Mouse (Mus musculus) liver, postnatal 0 days (tissue): ENCODE results near the gene Lemd2. TPM values are rescaled to one million over a fixed set of nuclear protein-coding genes. Genes with fewer than 3 reads are reported as not detected.

Experiments used
- ATAC-seq: fragments of 200-750 bp; cut with Nextera tagmentation; 2 replicates; pipeline ENCODE4 v1.8.0; 2017; ENCODE audit warnings: mild to moderate bottlenecking, moderate library complexity
- DNase-seq: peaks from one replicate; pipeline ENCODE4 v3.0.0-alpha.2; 2016
- H3K27ac ChIP-seq: fragments of 300-500 bp; sonication (generic); 2 replicates; pipeline ENCODE4 v1.5.1; 2014; ENCODE audit warnings: antibody characterized with exemption, moderate library complexity, mild to moderate bottlenecking, low read depth
- H3K27me3 ChIP-seq: fragments of 300-500 bp; sonication (generic); 2 replicates; pipeline ENCODE4 v1.6.1; 2014; ENCODE audit warnings: low read length, control low read depth, mixed read lengths; ENCODE audit not compliant: insufficient read depth
- H3K36me3 ChIP-seq: fragments of 300-500 bp; sonication (generic); replicated peaks from 2 replicates; pipeline ENCODE4 v1.6.1; 2014; ENCODE audit warnings: mild to moderate bottlenecking, control low read depth, low read length, moderate library complexity, mixed read lengths; ENCODE audit not compliant: insufficient read depth
- H3K4me1 ChIP-seq: fragments of 300-500 bp; sonication (generic); 2 replicates; pipeline ENCODE4 v1.6.1; 2014; ENCODE audit warnings: antibody characterized with exemption, mild to moderate bottlenecking, control low read depth; ENCODE audit not compliant: insufficient read depth
- H3K4me2 ChIP-seq: fragments of 300-500 bp; sonication (generic); 2 replicates; pipeline ENCODE4 v1.6.1; 2014; ENCODE audit warnings: low read depth, mild to moderate bottlenecking, low read length, moderate library complexity, mixed read lengths
- H3K4me3 ChIP-seq: fragments of 300-500 bp; sonication (generic); 2 replicates; pipeline ENCODE4 v1.5.1; 2014; ENCODE audit warnings: low read depth, low read length
- H3K9ac ChIP-seq: fragments of 300-500 bp; sonication (generic); replicated peaks from 2 replicates; pipeline ENCODE4 v1.6.1; 2014; ENCODE audit warnings: mild to moderate bottlenecking, moderate library complexity
- H3K9me3 ChIP-seq: fragments of 300-500 bp; sonication (generic); 2 replicates; pipeline ENCODE4 v1.6.1; 2016; ENCODE audit warnings: mild to moderate bottlenecking, control low read depth, low read length, mixed read lengths
- CTCF ChIP-seq: sonication (generic); IDR thresholded peaks from 2 replicates; pipeline ENCODE4 v1.5.1; 2016; ENCODE audit warnings: antibody characterized with exemption, low read depth
- EP300 ChIP-seq: IDR thresholded peaks from 2 replicates; pipeline ENCODE4 v1.6.1; 2016; ENCODE audit warnings: antibody characterized with exemption, low read depth, mild to moderate bottlenecking
- WGBS: fragments of 180-500 bp; shearing (Covaris S2); extraction: QIAGEN DNeasy Blood & Tissue Kit; methylation state at CpG from one replicate; pipeline ENCODE4 v1.1.7; 2014; ENCODE audit not compliant: insufficient replicate concordance; 5-methylcytosine and 5-hydroxymethylcytosine counted together
- polyA plus RNA-seq: library from polyadenylated mRNA; unstranded; fragments of >200 nt; fragmentation: Nextera tagmentation; extraction: Ambion mirVana; gene quantifications from 2 replicates; pipeline ENCODE4 v1.2.1, GENCODE M21; 2015

Gene Lemd2
- polyA plus RNA-seq, 1 experiment from 2014 or later = 4.7 TPM

- Histone ChIP-seq H3K4me1 (no peaks in the 10 kb centered on the region), H3K27me3 (no peaks in the 10 kb centered on the region), H3K27ac (no peak overlapping the region), H3K4me2 (no peak overlapping the region), H3K36me3 (no peaks in the 10 kb centered on the region), H3K9me3 (no peaks in the 10 kb centered on the region), H3K4me3 (no peak overlapping the region), H3K9ac (no peak overlapping the region)
- DNase-seq = no peak
- WGBS = 55% methylated on average over 6 of the region's 6 CpGs
- no peak for TF ChIP-seq EP300
- TF ChIP-seq CTCF = no peak
- ATAC-seq = no peak
Observed at GRCm38 (mm10) chr17:27218916-27219315, 14.6 kb upstream of the Lemd2 start.

GRCm38 (mm10) chr17:27218364-27218763 lies 14.1 kb upstream of the Lemd2 start:
- 62% methylated on average over 4 of the region's 8 CpGs for WGBS
- no peak for TF ChIP-seq EP300
- no peak for TF ChIP-seq CTCF
- no peak overlapping the region for H3K9ac ChIP-seq
- no peak for ATAC-seq
- no peak overlapping the region for H3K4me2 ChIP-seq
- no peaks in the 10 kb centered on the region for H3K36me3 ChIP-seq
- H3K9me3 ChIP-seq = no peaks in the 10 kb centered on the region
- no peaks in the 10 kb centered on the region for H3K4me1 ChIP-seq
- no peaks in the 10 kb centered on the region for H3K27me3 ChIP-seq
- DNase-seq = no peak
- no peak overlapping the region for H3K4me3 ChIP-seq
- H3K27ac ChIP-seq = no peak overlapping the region

GRCm38 (mm10) chr17:27212768-27213525 lies 8.7 kb upstream of the Lemd2 start:
- TF ChIP-seq EP300 (no peak), CTCF (peak; percentile 59)
- peak; percentile 48; the same call in 1 of the 2 replicates for ATAC-seq
- no peak overlapping the region for H3K9ac ChIP-seq
- DNase-seq = peak; percentile 57
- H3K36me3 ChIP-seq = no peaks in the 10 kb centered on the region
- H3K4me1 ChIP-seq = peaks cover 3% of the 10 kb centered on the region; the same call in 1 of the 2 replicates
- WGBS = 13% methylated on average over 11 of the region's 11 CpGs
- no peak overlapping the region for H3K4me3 ChIP-seq
- H3K27me3 ChIP-seq = no peaks in the 10 kb centered on the region
- no peak overlapping the region for H3K27ac ChIP-seq
- peak overlapping the region; percentile 38 for H3K4me2 ChIP-seq
- H3K9me3 ChIP-seq = no peaks in the 10 kb centered on the region

GRCm38 (mm10) chr17:27212006-27212405 lies 7.7 kb upstream of the Lemd2 start:
- H3K4me3 ChIP-seq = no peak overlapping the region
- H3K27ac ChIP-seq = no peak overlapping the region
- H3K36me3 ChIP-seq = no peaks in the 10 kb centered on the region
- TF ChIP-seq CTCF (no peak), EP300 (no peak)
- DNase-seq = no peak
- no peaks in the 10 kb centered on the region for H3K27me3 ChIP-seq
- WGBS = 60% methylated on average over 6 of the region's 6 CpGs
- H3K4me2 ChIP-seq = no peak overlapping the region
- peaks cover 3% of the 10 kb centered on the region; the same call in 1 of the 2 replicates for H3K4me1 ChIP-seq
- ATAC-seq = no peak
- no peak overlapping the region for H3K9ac ChIP-seq
- H3K9me3 ChIP-seq = no peaks in the 10 kb centered on the region

- no peak for ATAC-seq
- Histone ChIP-seq H3K27ac (no peak overlapping the region), H3K4me1 (peaks cover 11% of the 10 kb centered on the region), H3K9ac (no peak overlapping the region), H3K27me3 (no peaks in the 10 kb centered on the region), H3K4me2 (no peak overlapping the region), H3K36me3 (no peaks in the 10 kb centered on the region), H3K9me3 (no peaks in the 10 kb centered on the region), H3K4me3 (no peak overlapping the region)
- 40% methylated on average over 11 of the region's 11 CpGs for WGBS
- TF ChIP-seq EP300 (no peak), CTCF (no peak)
- no peak for DNase-seq
Observed at GRCm38 (mm10) chr17:27207113-27207707, 2.9 kb upstream of the Lemd2 start.

- Histone ChIP-seq H3K4me3 (peak overlapping the region; percentile 86), H3K36me3 (peaks cover 18% of the 10 kb centered on the region), H3K9ac (peak overlapping the region; percentile 92), H3K27ac (peak overlapping the region; percentile 95), H3K4me1 (peaks cover 11% of the 10 kb centered on the region), H3K4me2 (peak overlapping the region; percentile 95), H3K9me3 (no peaks in the 10 kb centered on the region), H3K27me3 (no peaks in the 10 kb centered on the region)
- ATAC-seq (peak; percentile 76), DNase-seq (peak; percentile 64)
- WGBS = 1% methylated on average over 49 of the region's 74 CpGs
- TF ChIP-seq CTCF (no peak), EP300 (no peak)
Observed at GRCm38 (mm10) chr17:27203358-27204074, 753 bp downstream of the Lemd2 start.
